In genomic region chr5:97166128-97166883, GRCm38 (mm10) we compare ENCODE assay signal across 10 mouse cellular contexts. TPM values are rescaled to one million over a fixed set of nuclear protein-coding genes. Genes with fewer than 3 reads are reported as not detected.
DNase-seq lines count a peak whose midpoint lies in the region; ATAC-seq and TF ChIP-seq lines count a peak whose summit lies in the region.
"Had no signal": no experiment of that assay in that cellular context is flagged by ENCODE, and none has a peak within 500 bp of the region (broad histone marks: within the 10 kb centered on the region; RNA-seq: fewer than 3 reads in every experiment).

No protein-coding gene starts in this region.

- peaks cover 8% of the 10 kb centered on the region; the same call in 1 of the 2 replicates for H3K4me1 ChIP-seq in G1E (ENCODE audit: insufficient read depth, low read depth, low read length)
- no peaks in the 10 kb centered on the region for H3K4me1 ChIP-seq in hindbrain, embryonic 14.5 days (replicated peaks; ENCODE audit: control insufficient read depth, insufficient read depth, low read length)
- no peaks in the 10 kb centered on the region for H3K4me1 ChIP-seq in thymus, adult 2 months (replicated peaks; ENCODE audit: control insufficient read depth, insufficient read depth, low read length)

- no peaks in the 10 kb centered on the region for H3K9me3 ChIP-seq in G1E (replicated peaks)
- H3K9me3 ChIP-seq in hindbrain, embryonic 14.5 days (ENCODE audit: control insufficient read depth, low read length), result no peaks in the 10 kb centered on the region

- 0 out of 2 replicates have a peak, but pooled peaks cover 2% of the 10 kb centered on the region for H3K27me3 ChIP-seq in G1E (ENCODE audit: insufficient read depth, low read length)
- no peaks in the 10 kb centered on the region for H3K27me3 ChIP-seq in hindbrain, embryonic 14.5 days (ENCODE audit: control insufficient read depth, insufficient read depth, low read length)
- no peaks in the 10 kb centered on the region for H3K27me3 ChIP-seq in thymus, adult 2 months (ENCODE audit: control insufficient read depth, insufficient read depth, low read length)

- H3K9ac ChIP-seq in hindbrain, embryonic 14.5 days, result no peak overlapping the region

- ATAC-seq in G1E (ENCODE audit: extremely low read depth, insufficient number of reproducible peaks, low FRiP score, poor library complexity, severe bottlenecking), result peak; percentile 22; the same call in 1 of the 2 replicates
- ATAC-seq in hindbrain, embryonic 14.5 days (ENCODE audit: low FRiP score), result peak; percentile 69; the same call in 1 of the 2 replicates
- ATAC-seq: inflammation-experienced regulatory T-cells, adult 6 months had no signal

- DNase-seq in embryo, embryonic 9.5 days (ENCODE audit: extremely low spot score), result peak; percentile 8
- DNase-seq in embryo, embryonic 10 days (ENCODE audit: low spot score), result no peak
- DNase-seq in G1E (ENCODE audit: low spot score), result no peak
- no peak for DNase-seq in hindbrain, embryonic 14.5 days (ENCODE audit: low spot score)
- peak; percentile 46 for DNase-seq in lung, postnatal 14 days
- DNase-seq in thymus, adult 2 months, result no peak
- DNase-seq in frontal cortex, adult 2 months (ENCODE audit: extremely low spot score in 1 of 2, low spot score in 1 of 2), result no peak
- no peak for DNase-seq in spleen, adult 18-20 months
- DNase-seq: kidney, postnatal 25 days had no signal

- no peak overlapping the region for H3K27ac ChIP-seq in hindbrain, embryonic 14.5 days
- no peak overlapping the region for H3K27ac ChIP-seq in thymus, adult 2 months (ENCODE audit: control insufficient read depth, insufficient read depth, low read length)

- 51% methylated on average over 4 of the region's 4 CpGs for WGBS in hindbrain, embryonic 14.5 days
- whole genome bisulfite sequencing in thymus, adult 2 months, result 89% methylated on average over 4 of the region's 4 CpGs

- H3K4me3 ChIP-seq in G1E (ENCODE audit: low read depth, low read length), result no peak overlapping the region
- H3K4me3 ChIP-seq in hindbrain, embryonic 14.5 days (replicated peaks; ENCODE audit: low read length), result no peak overlapping the region
- no peak overlapping the region for H3K4me3 ChIP-seq in thymus, adult 2 months (ENCODE audit: control insufficient read depth, insufficient read depth, low read length)

- TF ChIP-seq CTCF in G1E (IDR thresholded peaks at IDR 0.05; ENCODE audit: low read depth, low read length), result no peak
- no peak for TF ChIP-seq CTCF in thymus, adult 2 months (IDR thresholded peaks at IDR 0.05; ENCODE audit: borderline replicate concordance, control insufficient read depth, extremely low read depth, insufficient read depth, low read length, poor library complexity)

- no peak overlapping the region for H3K4me2 ChIP-seq in hindbrain, embryonic 14.5 days (replicated peaks)

- no peak for TF ChIP-seq POLR2A in thymus, adult 2 months (IDR thresholded peaks at IDR 0.05; ENCODE audit: control insufficient read depth, extremely low read depth, insufficient read depth, low read length, poor library complexity)

- no peaks in the 10 kb centered on the region for H3K36me3 ChIP-seq in G1E (replicated peaks)
- no peaks in the 10 kb centered on the region for H3K36me3 ChIP-seq in hindbrain, embryonic 14.5 days (replicated peaks; ENCODE audit: control insufficient read depth, insufficient read depth)
- no peaks in the 10 kb centered on the region for H3K36me3 ChIP-seq in thymus, adult 2 months (ENCODE audit: control insufficient read depth, insufficient read depth, low read length)

RNA-seq across cellular contexts. Expression of gene Paqr3, which starts 54.9 kb away (rescaled TPM):
- total RNA-seq in G1E (2014; fragmentation: Nextera tagmentation), result 19.3 and 21.8 TPM in 2 replicates
- total RNA-seq in G1E (2017), result 4.1 and 4.8 TPM in 2 replicates
- polyA plus RNA-seq in G1E (2012), result 1.8 and 2.1 TPM in 2 replicates
- 22.7 and 24.0 TPM in 2 replicates for polyA plus RNA-seq in hindbrain, embryonic 14.5 days (2014; fragmentation: Nextera tagmentation; extraction: Ambion mirVana)
- polyA plus RNA-seq in thymus, adult 2 months (2012; rRNA removed), result 3.3 and 3.5 TPM in 2 replicates
- 13.5 and 16.2 TPM in 2 replicates for polyA plus RNA-seq in frontal cortex, adult 2 months (2012; rRNA removed)

Comparison
In these comparisons a context has a peak if more than half of its experiments do, and no peak if none do; other contexts are left out.
1. DNase-seq: peak in embryo, embryonic 9.5 days (single experiment) and lung, postnatal 14 days (single experiment); none in embryo, embryonic 10 days (single experiment), G1E (single experiment), hindbrain, embryonic 14.5 days (single experiment), thymus, adult 2 months (single experiment), frontal cortex, adult 2 months (0 of 2) and spleen, adult 18-20 months (0 of 2).